Mouse (Mus musculus) ES-E14 (cell line): ENCODE measurements at regions not wholly inside any gene's neighbourhood (a gene's known extent, or its start where the extent isn't known, plus 50 kb on each side); places are given as distances from the start of the nearest gene placed in this dataset.

ENCODE experiments used
- CHD2 ChIP-seq: IDR thresholded peaks from 2 replicates; pipeline ENCODE4 v1.6.1; 2014; ENCODE audit warnings: mild to moderate bottlenecking, low read depth, low read length, inconsistent platforms
- MAFK ChIP-seq: IDR thresholded peaks from 2 replicates; pipeline ENCODE4 v1.6.1; 2014; ENCODE audit warnings: mild to moderate bottlenecking, low read depth, low read length, inconsistent platforms; ENCODE audit not compliant: insufficient read depth
- ZC3H11A ChIP-seq: IDR thresholded peaks from 2 replicates; pipeline ENCODE4 v1.6.1; 2012; ENCODE audit warnings: low read depth, mild to moderate bottlenecking, inconsistent platforms, low read length, borderline replicate concordance
- ZNF384 ChIP-seq: IDR thresholded peaks from 2 replicates; pipeline ENCODE4 v1.6.1; 2012; ENCODE audit warnings: low read depth, low read length, inconsistent platforms

GRCm38 (mm10) chr15:56554386-56554785 lies 923.0 kb downstream of the Slc22a22 start:
- TF ChIP-seq CHD2 (no peak), MAFK (no peak), ZNF384 (no peak), ZC3H11A (no peak)
